Mouse (Mus musculus) olfactory bulb, adult 2 months (tissue): ENCODE measurements around the gene Aqp12.

Experiments used
- CTCF ChIP-seq: fragments of 200-500 bp; IDR thresholded peaks from 2 replicates; pipeline ENCODE4 v1.5.1; 2012; ENCODE audit warnings: low read depth, mild to moderate bottlenecking, low read length, moderate library complexity; ENCODE audit not compliant: insufficient read depth
- POLR2A ChIP-seq: fragments of 200-500 bp; IDR thresholded peaks from 2 replicates; pipeline ENCODE4 v1.6.1; 2012; ENCODE audit warnings: mild to moderate bottlenecking, low read depth, low read length, moderate library complexity; ENCODE audit not compliant: insufficient read depth

- TF ChIP-seq POLR2A, result no peak
- peak; percentile 89 for TF ChIP-seq CTCF
Measured at GRCm38 (mm10) chr1:93014460-93014859, 8.3 kb downstream of the Aqp12 start.
